Comparison of ENCODE assay signal across 25 mouse cellular contexts in the genomic region with DNA sequence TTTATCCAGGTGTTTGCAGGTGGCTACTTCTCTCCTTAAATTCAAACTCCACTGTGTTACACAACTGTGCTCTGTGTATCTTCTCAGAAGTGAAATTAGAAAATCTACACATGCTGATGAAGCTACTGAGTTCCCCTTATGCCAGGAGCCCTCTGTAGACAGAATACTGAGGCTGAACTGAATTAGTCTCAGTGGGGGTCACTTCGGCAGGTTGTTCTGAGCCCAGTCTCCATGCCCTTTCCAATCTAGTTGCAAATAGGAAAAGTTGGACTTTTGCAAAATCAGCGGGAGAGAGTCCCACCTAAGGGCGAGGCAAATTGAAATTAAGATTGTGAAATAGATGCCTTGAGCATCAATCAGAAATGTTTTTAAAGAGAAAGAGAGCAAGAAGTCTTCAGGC.
DNase-seq lines count a peak whose midpoint lies in the region; ATAC-seq and TF ChIP-seq lines count a peak whose summit lies in the region.
"Had no signal": no experiment of that assay in that cellular context is flagged by ENCODE, and none has a peak within 500 bp of the region (broad histone marks: within the 10 kb centered on the region; RNA-seq: fewer than 3 reads in every experiment).

No protein-coding gene starts in this region.

- no peak overlapping the region for H3K9ac ChIP-seq in stomach, postnatal 0 days (ENCODE audit: low read length)
- H3K9ac ChIP-seq: embryonic facial prominence, embryonic 13.5 days; forebrain, postnatal 0 days; hindbrain, embryonic 12.5 days; hindbrain, embryonic 15.5 days had no signal

- no peaks in the 10 kb centered on the region for H3K36me3 ChIP-seq in stomach, postnatal 0 days (ENCODE audit: control insufficient read depth, insufficient read depth, low read length)
- H3K36me3 ChIP-seq in forebrain, embryonic 10.5 days (replicated peaks) = no peaks in the 10 kb centered on the region
- H3K36me3 ChIP-seq: embryonic facial prominence, embryonic 13.5 days; G1E; hindbrain, embryonic 12.5 days; hindbrain, embryonic 15.5 days had no signal

- no peak for TF ChIP-seq EP300 in stomach, postnatal 0 days (optimal IDR thresholded peaks at IDR 0.05)

- 79% methylated on average over 3 of the region's 3 CpGs for WGBS in stomach, postnatal 0 days
- WGBS in forebrain, embryonic 10.5 days = 82% methylated on average over 3 of the region's 3 CpGs

- no peak for ATAC-seq in stomach, postnatal 0 days (ENCODE audit: low FRiP score, low TSS enrichment)
- no peak for ATAC-seq in megakaryocyte, adult 5-6 weeks (ENCODE audit: poor library complexity, severe bottlenecking)
- ATAC-seq: forebrain, embryonic 14.5 days; forebrain, postnatal 0 days; intestine, postnatal 0 days; Patski had no signal

- TF ChIP-seq CTCF in stomach, postnatal 0 days (IDR thresholded peaks at IDR 0.05; ENCODE audit: low read depth) = no peak

- H3K4me1 ChIP-seq in stomach, postnatal 0 days (replicated peaks; ENCODE audit: control insufficient read depth, insufficient read depth) = no peaks in the 10 kb centered on the region
- no peaks in the 10 kb centered on the region for H3K4me1 ChIP-seq in forebrain, embryonic 10.5 days
- H3K4me1 ChIP-seq: embryonic facial prominence, embryonic 13.5 days; hindbrain, embryonic 12.5 days; hindbrain, embryonic 15.5 days had no signal

- DNase-seq in cerebellum, adult 11 months = peak; percentile 1
- no peak for DNase-seq in cerebellum, adult 8-10 months
- DNase-seq in cerebellum, adult 9-10 months = peak; percentile 12
- peak; percentile 55 to 71 for DNase-seq in cerebellum, postnatal 14 days
- no peak for DNase-seq in stomach, postnatal 0 days (ENCODE audit: low spot score)
- DNase-seq in forebrain, embryonic 10.5 days (ENCODE audit: extremely low spot score, low spot score) = no peak
- DNase-seq: adrenal gland, postnatal 10 days; adrenal gland, postnatal 36 days; B cell, adult 2 months; forebrain, postnatal 0 days; gastrocnemius, adult 2 months; gastrocnemius, postnatal 14 days; heart, adult 11 months; kidney, adult 2 months had no signal

- no peak overlapping the region for H3K27ac ChIP-seq in stomach, postnatal 0 days (replicated peaks)
- no peak overlapping the region for H3K27ac ChIP-seq in forebrain, embryonic 10.5 days
- H3K27ac ChIP-seq: embryonic facial prominence, embryonic 13.5 days; gastrocnemius, adult 2 months; hindbrain, embryonic 12.5 days; hindbrain, embryonic 15.5 days had no signal

- H3K4me2 ChIP-seq in stomach, postnatal 0 days (replicated peaks; ENCODE audit: low read depth) = no peak overlapping the region
- H3K4me2 ChIP-seq: embryonic facial prominence, embryonic 13.5 days; heart, embryonic 11.5 days; hindbrain, embryonic 12.5 days; hindbrain, embryonic 15.5 days had no signal

- H3K9me3 ChIP-seq in stomach, postnatal 0 days (ENCODE audit: control insufficient read depth, low read length) = no peaks in the 10 kb centered on the region
- no peaks in the 10 kb centered on the region for H3K9me3 ChIP-seq in forebrain, embryonic 10.5 days
- H3K9me3 ChIP-seq: embryonic facial prominence, embryonic 13.5 days; G1E; hindbrain, embryonic 12.5 days; hindbrain, embryonic 15.5 days had no signal

- H3K27me3 ChIP-seq in stomach, postnatal 0 days (ENCODE audit: control insufficient read depth, insufficient read depth, low read length) = no peaks in the 10 kb centered on the region
- no peaks in the 10 kb centered on the region for H3K27me3 ChIP-seq in forebrain, embryonic 10.5 days (ENCODE audit: poor library complexity, severe bottlenecking)
- H3K27me3 ChIP-seq: CH12.LX; embryonic facial prominence, embryonic 13.5 days; hindbrain, embryonic 12.5 days; hindbrain, embryonic 15.5 days had no signal

- H3K4me3 ChIP-seq in stomach, postnatal 0 days (ENCODE audit: low read depth, low read length) = no peak overlapping the region
- no peak overlapping the region for H3K4me3 ChIP-seq in forebrain, embryonic 10.5 days
- H3K4me3 ChIP-seq: embryonic facial prominence, embryonic 13.5 days; erythroblast, embryonic 14.5 days; gastrocnemius, adult 2 months; hindbrain, embryonic 12.5 days; hindbrain, embryonic 15.5 days had no signal

Comparison
In these comparisons a context has a peak if more than half of its experiments do, and no peak if none do; other contexts are left out.
1. DNase-seq: peak in cerebellum, adult 11 months (single experiment), cerebellum, adult 9-10 months (single experiment) and cerebellum, postnatal 14 days (2 of 2); none in cerebellum, adult 8-10 months (single experiment), stomach, postnatal 0 days (single experiment) and forebrain, embryonic 10.5 days (single experiment).